Mouse (Mus musculus) embryo, embryonic 10.5 days (tissue): ENCODE results near the gene Itga3.

Experiments
- DNase-seq: peaks from one replicate; pipeline ENCODE4 v3.0.0-alpha.2; 2015; ENCODE audit warnings: low spot score

The Itga3 gene

DNA sequence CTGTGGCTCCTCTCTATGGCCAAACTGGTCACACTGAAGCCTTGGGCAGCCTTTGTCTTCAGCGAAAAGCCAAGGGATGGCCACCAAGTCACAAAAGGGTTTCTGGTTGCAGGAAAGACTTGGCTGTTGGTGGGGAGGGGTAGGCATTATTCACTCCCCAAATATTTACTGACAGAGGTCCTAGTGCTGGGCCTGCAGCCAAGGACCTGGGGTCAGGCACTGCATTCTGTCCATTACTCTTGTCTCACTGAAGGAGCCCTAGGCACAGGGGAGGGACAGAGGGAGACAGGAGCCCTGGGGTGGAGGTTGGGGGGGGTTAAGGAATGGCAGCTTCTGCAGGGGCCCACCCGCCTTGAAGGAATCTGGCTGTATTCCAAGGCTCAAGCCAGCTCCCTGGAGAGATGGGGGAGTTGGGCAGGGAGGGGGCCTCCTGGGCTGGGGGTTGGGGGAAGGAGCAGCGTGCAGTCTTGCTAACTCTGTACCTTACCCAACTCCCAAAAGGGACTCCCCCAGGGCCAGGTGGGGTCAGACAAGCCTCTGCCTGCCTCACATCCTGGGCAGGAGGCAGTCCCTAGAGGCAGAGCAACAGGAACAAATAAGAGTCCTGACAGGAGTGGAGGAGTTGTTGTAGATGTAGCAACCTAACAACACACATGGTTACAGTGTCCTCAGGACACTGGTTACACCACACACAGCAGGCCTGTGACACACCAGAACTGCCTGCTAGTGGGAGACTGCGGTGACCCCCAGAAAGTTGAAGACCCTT, 20.2 kb upstream of the Itga3 start:
- DNase-seq = no peak

DNA sequence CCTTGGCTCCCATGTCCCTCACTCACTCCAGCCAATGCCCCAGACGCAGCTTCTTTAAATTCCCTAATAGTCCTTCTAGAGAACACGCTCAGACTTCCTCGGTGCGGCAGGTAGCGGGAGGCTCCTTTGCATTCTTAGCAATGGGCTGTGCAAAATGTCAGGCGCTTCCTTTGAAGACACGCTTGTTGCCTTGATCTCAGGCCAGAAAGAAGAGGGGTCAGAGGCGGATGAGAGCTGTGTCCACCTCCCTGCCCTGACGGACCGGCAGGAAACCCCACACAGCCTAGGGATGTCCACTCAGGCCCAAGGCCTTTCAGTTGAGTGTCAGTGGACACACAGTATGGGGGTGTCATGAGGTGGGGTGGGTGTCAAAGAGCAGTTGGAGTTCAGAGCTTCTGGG, 19.0 kb upstream of the Itga3 start:
- DNase-seq = no peak

DNA sequence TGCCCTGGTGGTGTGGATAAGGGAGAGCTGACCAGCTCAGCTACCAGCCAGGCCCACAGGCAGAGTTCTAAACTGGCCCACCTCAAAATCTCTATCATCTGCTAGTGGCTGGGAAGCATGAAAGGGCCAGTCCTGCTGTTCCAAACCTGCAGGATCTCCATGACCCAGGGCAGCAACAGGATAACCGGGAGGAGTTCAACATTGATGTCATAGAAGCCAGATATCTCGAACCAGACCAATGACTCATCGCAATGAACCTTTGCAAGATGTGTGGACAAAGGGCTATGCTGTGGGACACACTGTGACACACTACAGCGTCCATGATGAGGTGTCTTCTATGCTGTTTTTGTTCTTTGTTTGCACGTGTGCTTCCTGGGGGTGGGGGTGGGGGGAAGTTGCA, 16.5 kb upstream of the Itga3 start:
- no peak for DNase-seq

DNA sequence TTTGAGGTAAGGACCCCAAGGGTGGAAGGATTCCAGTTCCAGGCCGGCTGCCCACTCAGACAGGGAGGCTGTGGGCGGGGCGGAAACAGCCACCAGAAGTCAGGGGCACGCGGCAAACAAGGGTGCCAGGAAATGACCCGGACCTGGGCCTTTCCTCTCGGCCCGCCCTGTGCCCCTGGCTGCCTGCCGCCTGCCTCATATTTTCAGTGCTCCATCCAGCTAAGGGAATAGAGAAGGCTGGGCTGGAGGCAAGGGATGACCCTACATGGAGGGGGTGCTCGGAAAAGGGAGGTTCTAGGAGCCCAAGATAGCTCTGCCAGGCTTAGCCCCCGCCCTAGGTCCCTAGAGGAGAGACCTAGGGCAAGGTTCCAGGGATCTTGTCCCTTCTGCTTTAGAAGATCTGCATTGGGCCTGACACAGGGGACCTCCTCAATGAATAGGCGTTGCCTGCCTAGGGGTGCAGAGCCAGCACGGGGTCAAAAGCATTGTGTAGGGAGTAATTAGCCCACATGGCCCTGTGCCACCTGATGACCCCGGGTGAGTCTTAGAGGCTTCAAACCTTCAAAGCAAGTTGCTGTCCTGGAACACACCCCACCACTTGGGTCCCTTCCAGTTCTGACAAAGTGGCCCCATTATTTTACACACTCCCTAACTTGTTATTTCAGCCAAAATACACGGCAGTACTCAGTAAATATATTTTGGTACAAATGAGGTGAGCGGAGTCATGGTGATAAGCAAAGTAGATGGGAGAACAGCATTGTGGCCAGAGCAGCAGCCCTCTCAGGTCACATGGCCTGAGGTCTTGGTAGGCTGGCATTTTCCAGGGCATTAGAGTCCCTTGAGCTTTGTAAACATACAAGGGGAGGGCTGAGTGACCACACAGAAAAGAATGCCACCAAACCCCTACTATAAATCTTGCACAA, 12.5 kb upstream of the Itga3 start:
- no peak for DNase-seq

DNA sequence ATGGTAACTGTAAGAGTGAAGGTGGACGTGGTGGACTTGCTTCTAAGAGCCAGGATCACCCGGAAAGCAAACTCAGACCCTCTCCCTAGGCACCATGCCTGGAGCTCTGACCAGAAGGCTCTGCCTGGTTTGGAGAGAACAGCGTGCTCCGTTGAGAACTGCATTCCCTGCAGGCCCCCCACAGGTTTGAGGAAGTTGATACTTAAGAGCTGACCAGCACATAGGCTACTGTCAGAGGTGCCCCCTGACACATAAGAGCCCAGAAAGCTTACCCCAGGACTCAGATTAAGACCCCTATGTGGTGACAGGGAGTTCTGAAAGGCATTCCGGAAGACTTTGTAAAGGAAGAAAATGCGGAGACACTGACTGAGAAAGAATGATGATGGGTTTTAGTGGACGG, 11.7 kb upstream of the Itga3 start:
- DNase-seq = no peak

- DNase-seq = no peak
Measured at GRCm38 (mm10) chr11:95087301-95088228, 11.0 kb upstream of the Itga3 start.

- DNase-seq = no peak
Measured at GRCm38 (mm10) chr11:95086229-95086628, 9.6 kb upstream of the Itga3 start.

GRCm38 (mm10) chr11:95085710-95086109, 9.1 kb upstream of the Itga3 start:
- no peak for DNase-seq

DNA sequence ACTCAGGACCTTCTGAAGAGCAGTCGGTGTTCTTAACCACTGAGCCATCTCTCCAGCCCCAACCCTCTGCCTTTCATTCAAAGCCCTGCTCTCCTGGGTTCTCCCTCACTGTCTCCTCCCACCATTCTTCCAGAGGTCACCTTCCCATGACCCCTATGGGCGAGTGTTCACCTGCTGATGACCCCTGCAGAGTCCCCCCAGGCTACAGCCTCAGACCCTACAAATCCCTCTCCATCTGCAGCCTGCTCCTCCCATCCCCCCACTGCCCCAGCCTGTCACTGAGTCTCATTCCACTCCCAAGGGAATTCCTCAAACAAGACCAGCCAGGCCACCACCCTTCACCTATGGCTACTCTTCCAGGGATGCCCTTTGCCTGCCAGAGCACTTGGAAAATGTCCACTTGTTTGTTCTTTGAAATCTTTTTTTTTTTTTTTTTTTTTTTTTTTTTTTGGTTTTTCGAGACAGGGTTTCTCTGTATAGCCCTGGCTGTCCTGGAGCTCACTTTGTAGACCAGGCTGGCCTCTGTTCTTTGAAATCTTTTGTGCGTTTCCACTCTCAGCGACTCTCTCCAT, 8.3 kb upstream of the Itga3 start:
- DNase-seq = peak; percentile 63

DNA sequence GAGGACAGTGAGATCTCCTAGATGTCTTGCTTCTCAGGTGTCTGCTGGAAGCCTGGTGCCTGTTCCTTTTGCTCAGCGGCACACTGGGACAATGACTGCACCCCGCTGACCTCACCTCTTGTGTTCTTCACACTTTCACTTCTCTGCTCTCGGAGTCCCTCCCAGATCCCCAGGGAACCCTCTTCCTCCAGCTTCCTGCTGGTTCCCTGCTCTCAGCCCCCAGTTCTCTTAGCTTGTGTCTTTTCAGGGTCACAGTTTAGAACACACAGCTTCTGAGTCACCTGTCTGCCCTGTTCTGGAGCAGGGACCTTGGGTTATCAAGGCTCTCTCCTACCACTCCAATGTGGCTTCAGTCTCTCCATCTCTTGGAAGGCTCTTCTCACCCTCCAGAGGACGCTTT, 7.6 kb upstream of the Itga3 start:
- DNase-seq = no peak

- DNase-seq = no peak
Measured at GRCm38 (mm10) chr11:95082896-95083295, 6.3 kb upstream of the Itga3 start.

GRCm38 (mm10) chr11:95080783-95081182, 4.2 kb upstream of the Itga3 start:
- DNase-seq = no peak

DNA sequence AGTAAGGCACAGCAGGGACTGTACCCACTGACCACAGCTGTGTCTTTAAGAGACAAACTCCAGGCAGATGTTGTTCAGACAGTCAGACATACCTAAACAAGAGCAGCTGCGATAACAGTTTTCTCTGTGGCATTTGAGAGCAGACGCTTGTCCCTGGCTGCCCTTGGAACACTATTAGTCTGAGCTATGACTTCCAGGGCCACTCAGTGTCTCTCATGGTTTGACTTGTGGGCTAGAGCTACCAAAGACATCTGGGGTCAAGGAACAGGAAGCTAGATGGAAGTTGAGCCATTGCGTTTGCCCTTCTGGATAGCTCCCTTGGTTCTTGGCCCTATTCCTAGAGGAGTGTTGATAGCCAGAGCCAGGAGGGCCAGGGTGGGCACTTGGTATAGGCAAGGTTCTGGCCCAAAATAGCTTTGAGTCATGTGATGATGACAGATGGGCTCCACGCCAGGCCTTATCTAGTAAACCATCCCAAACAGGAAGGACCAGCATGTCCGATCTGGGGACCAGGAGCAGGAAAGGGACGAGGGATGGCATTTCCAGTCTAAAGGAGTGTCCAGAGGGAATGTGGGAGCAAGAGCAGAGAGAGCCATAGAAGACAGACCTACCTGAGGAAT, 2.8 kb upstream of the Itga3 start:
- DNase-seq = no peak

- no peak for DNase-seq
Measured at GRCm38 (mm10) chr11:95077956-95078355, 1.4 kb upstream of the Itga3 start.

DNA sequence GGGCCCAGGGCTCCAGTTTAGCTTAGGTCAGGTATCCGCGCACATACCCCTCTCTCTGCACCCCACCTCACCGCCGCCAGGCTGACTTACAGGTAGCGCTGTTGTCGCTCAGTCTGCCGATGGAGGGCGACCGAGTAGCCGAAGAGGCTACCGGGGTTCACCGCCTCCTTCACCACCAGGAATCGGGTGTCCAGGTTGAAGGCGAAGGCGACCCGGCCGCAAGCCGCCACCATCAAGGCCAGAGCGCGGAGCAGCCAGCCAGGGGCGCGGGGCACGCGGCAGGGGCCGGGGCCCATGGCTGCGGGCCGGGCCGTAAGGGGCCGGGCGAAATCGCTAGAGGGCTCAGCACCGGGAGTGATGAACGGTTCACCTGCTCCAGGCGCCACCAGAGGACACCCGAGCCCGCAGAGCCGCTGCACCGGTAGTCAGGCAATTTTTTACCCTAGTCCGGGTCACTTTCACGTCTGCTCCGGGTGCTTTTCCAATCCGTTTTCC, 513 bp downstream of the Itga3 start:
- peak; percentile 66 for DNase-seq

DNA sequence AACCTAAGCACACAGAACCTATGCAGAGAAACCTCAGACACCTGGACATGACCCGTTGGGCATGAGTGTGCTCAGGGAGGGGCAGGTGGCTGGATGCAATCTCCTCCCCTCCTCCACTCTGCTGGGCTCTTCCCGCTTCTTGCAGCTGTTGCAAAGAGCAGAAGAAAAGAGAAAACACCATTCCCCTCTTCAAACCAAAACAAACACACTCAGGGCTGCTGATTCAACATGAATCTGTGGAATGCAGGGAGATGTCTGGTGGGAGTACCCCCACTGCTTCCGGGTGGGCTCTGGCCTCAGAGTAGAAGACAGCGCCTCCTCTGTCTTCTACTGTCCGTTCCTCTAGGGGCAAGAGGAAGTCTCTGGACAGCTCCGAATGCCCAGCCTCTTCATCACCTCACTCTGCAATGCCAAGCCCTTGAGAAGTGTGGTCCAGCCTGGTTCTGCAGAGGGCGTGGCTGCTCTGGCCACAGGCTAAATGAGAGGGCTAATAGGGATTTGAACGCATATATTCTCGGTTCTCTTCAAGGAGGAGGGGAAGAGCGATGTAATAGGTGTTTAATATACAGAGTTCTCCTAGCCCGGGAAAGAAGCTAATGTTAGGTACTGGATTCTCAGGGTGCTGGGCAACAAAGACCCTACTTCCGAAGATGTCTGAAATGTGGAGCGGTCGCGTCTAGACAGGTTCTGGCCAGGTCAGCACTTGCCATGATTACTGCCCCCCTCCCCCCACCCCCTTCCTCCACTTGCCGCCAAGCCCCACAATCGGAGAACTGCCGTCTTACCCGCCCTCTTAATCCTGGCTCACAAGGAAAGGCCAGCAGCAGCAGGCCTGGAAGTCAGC, 1.2 kb downstream of the Itga3 start:
- DNase-seq = peak; percentile 59

DNA sequence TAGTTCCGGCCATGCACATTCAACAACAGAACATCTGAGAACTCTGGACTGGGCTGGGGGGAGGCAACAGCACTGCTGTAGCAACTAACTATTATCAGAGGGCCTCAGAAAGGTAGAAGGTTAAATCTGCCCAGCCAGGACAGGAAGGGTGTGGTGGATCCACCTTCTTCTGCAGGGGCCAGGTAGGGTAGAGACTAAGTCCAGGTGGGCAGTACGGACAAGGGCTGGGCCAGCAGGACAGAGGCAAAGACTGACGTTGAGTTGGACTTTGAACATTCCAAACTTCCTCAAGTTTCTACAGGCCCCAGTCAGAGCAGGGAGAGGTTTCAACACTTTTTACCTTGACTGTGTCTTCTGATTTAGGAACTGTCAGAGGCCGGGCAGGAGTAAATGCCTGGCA, 1.9 kb downstream of the Itga3 start:
- DNase-seq = no peak

GRCm38 (mm10) chr11:95073835-95074234, 2.8 kb downstream of the Itga3 start:
- no peak for DNase-seq

DNA sequence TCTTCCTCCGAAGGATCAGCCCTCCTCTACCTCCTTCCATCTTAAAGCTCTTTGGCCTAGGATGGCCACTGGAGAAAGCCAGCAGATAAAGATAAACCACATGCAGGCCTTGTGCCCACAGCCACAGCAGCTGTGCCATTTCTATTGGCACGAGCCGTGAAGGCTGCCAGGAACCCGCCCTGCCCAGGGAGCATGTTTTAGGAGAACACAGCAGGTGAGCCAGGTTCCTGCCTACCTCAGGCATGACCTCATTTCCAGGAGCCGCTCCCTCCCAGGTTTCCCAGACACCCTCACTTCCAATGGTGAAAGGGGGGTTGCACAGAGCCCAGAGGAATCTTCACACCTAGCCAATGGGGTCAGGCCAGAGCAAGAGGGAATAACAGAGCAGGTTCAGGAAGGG, 3.8 kb downstream of the Itga3 start:
- no peak for DNase-seq

DNA sequence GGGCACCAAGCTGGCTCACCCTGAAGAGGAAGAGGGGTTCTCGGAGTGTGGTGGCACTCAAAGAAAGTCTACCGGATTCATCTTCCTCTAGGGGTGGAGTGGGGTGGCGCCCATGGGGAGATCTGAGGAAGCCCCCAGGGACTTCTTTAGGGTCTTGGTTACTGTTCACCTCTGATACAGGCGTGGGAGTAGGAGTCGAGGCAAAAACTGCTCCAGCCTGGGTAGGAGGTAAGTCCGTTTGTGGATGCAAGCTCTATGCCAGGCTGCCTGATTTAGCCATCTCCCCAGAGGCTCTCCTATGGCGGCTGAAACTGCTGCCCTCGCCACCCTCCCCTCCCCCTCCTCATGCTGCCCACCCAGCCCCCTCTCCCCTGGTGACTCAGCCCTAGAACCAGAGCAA, 4.5 kb downstream of the Itga3 start:
- no peak for DNase-seq
